Mouse (Mus musculus): ENCODE measurements around the gene Unc93a2. TPM values are rescaled to one million over a fixed set of nuclear protein-coding genes. Genes with fewer than 3 reads are reported as not detected.
A peak's percentile ranks its signal among the peaks of the same experiment; 100 is the strongest.
"Not testable (repeated sequence)": the region's sequence is repeated elsewhere in the genome, so short reads cannot be mapped to it uniquely, and the experiment has no call there.

The Unc93a2 gene
- total and polyA plus RNA-seq, 3 experiments, result 0.08 to 0.50 TPM; not detected in 1

DNA sequence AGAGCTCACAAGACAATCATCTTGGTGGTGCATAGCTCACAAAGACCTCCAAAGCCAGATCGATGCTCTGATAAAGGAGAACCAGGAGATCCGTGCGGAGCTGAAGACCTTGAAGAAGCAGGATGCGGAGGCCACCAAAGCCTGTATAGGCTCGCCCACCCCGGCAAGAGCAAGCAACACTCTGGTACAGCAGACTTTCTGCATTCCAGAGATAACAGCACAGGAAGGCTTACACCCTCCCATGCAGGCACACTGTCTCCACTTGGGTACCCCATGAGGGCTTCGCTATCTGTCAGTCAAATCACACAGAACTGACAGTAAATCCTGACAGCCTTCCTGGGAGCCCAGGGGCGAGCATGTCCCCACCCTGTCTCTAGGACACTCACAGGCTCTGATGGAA lies 58.8 kb downstream of the Unc93a2 start:
- H3K4me3 ChIP-seq (replicated peaks in 1 of 3; ENCODE audit: low read depth in 2 of 3, low read length in 2 of 3, poor library complexity in 1 of 3); H3K36me3 ChIP-seq (replicated peaks in 1 of 2; ENCODE audit: control insufficient read depth in 1 of 2, insufficient read depth in 1 of 2, low read length in 1 of 2); H3K27ac ChIP-seq (ENCODE audit: insufficient read depth, low read depth); H3K4me1 ChIP-seq (ENCODE audit: control insufficient read depth in 1 of 2, insufficient read depth in 2 of 2); H3K9me3 ChIP-seq (replicated peaks; ENCODE audit: low read length); in situ Hi-C loops (cut with MboI; ENCODE audit: low pct_ligation_motif_present, low pct_unique_long_range_greater_than_20kb, low sequenced_read_pairs); dilution Hi-C loops (cut with MboI; ENCODE audit: extremely low pct_ligation_motif_present, extremely low pct_unique_long_range_greater_than_20kb, low sequenced_read_pairs); H3K4me2 ChIP-seq (ENCODE audit: insufficient read depth, low read depth, poor library complexity, severe bottlenecking); DNase-seq (ENCODE audit: extremely low read depth); H3K27me3 ChIP-seq (replicated peaks); H3K9ac ChIP-seq (ENCODE audit: insufficient read depth, low read depth); H3K79me2 ChIP-seq (replicated peaks; ENCODE audit: control insufficient read depth, extremely low read depth, insufficient read depth, poor library complexity, severe bottlenecking): not testable (repeated sequence)

DNA sequence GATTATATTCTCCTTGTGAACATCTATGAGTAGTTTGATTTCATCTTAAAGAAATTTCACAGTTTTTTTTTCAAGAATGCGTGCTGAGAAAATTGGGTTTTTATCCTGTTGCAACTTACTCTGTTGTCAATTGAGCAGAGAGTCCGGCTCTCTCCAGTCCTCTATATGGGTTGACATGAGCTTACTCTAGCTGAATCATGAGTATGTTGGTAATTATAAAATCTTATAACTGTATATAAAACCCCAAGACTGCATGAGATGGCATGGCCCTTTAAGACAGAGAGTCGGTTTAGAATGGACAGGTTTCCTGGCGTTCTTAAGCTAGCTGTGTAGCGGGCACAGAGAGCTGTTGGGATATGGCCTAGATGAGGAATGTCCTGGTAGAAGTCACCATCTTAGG lies 60.9 kb downstream of the Unc93a2 start, which contains the start of gene Tcp10a:
Tcp10a (plus strand) TSS at position 301 of the 400 bp plus-strand sequence.
- H3K4me2 ChIP-seq (ENCODE audit: insufficient read depth, low read depth, poor library complexity, severe bottlenecking); H3K4me3 ChIP-seq (replicated peaks in 1 of 3; ENCODE audit: low read depth in 2 of 3, low read length in 2 of 3, poor library complexity in 1 of 3); H3K9ac ChIP-seq (ENCODE audit: insufficient read depth, low read depth); H3K79me2 ChIP-seq (replicated peaks; ENCODE audit: control insufficient read depth, extremely low read depth, insufficient read depth, poor library complexity, severe bottlenecking); DNase-seq (ENCODE audit: extremely low read depth); dilution Hi-C loops (cut with MboI; ENCODE audit: extremely low pct_ligation_motif_present, extremely low pct_unique_long_range_greater_than_20kb, low sequenced_read_pairs); H3K36me3 ChIP-seq (replicated peaks in 1 of 2; ENCODE audit: control insufficient read depth in 1 of 2, insufficient read depth in 1 of 2, low read length in 1 of 2); H3K9me3 ChIP-seq (replicated peaks; ENCODE audit: low read length); in situ Hi-C loops (cut with MboI; ENCODE audit: low pct_ligation_motif_present, low pct_unique_long_range_greater_than_20kb, low sequenced_read_pairs); H3K27me3 ChIP-seq (replicated peaks); H3K27ac ChIP-seq (ENCODE audit: insufficient read depth, low read depth): not testable (repeated sequence)
- peaks cover 2 to 14% of the 10 kb centered on the region in 2 experiments; a peak in 3 of 4 replicates for H3K4me1 ChIP-seq (ENCODE audit: control insufficient read depth in 1 of 2, insufficient read depth in 2 of 2)

DNA sequence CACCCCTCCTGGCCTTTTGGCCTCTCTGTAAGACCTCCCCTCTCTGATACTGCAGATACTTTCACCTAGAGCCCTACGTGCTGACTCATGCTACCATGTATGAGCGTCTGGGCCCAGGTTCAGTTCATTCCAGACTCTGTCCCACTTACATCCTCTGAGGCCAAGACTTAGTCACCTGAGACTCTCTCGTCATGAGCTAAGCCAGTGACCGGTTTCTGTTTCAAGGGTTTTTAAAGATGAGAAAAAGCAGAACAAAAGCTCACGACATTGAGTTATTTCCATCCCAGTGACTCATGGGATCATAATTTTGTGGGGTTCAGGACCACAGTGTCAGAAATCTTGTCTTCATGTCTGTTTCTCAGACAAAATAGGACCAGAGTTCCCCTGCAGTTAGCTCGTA lies 65.5 kb downstream of the Unc93a2 start:
- not testable (repeated sequence) for H3K79me2 ChIP-seq (replicated peaks; ENCODE audit: control insufficient read depth, extremely low read depth, insufficient read depth, poor library complexity, severe bottlenecking)

DNA sequence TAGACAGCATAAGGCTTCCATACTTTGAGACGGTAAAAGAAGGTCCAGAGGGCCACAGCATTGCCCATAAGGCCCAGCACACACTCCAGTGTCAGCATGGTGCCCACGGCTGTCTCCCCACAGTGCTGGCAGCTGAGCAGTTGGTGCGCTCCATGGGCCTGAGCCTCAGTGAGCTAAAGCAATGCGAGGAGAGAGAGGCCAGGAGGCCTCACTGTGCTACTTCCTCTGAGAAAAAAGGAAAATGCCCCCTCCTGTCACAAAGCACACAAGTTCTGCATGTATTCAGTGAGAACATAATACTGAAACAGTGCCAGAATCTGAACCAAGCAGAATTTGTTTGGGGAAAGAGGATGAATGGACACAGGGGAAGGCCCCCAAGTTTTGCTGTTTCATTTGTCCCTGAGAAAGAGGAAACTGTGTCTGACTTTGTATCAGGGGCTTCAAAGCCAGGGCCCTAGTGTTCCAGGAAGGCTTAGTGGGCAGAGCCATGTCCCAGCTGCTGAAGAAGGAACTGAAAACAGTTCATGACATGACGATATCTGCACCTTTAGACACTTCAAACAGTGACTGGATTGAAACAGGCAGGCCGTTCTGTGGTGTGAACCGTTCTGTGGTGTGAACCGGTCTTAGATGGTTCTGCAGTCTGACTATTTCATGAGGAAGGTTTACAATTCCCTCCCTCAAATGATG lies 69.4 kb downstream of the Unc93a2 start:
- H3K36me3 ChIP-seq (replicated peaks in 1 of 2; ENCODE audit: control insufficient read depth in 1 of 2, insufficient read depth in 1 of 2, low read length in 1 of 2); H3K79me2 ChIP-seq (replicated peaks; ENCODE audit: control insufficient read depth, extremely low read depth, insufficient read depth, poor library complexity, severe bottlenecking); H3K27me3 ChIP-seq (replicated peaks); dilution Hi-C loops (cut with MboI; ENCODE audit: extremely low pct_ligation_motif_present, extremely low pct_unique_long_range_greater_than_20kb, low sequenced_read_pairs); in situ Hi-C loops (cut with MboI; ENCODE audit: low pct_ligation_motif_present, low pct_unique_long_range_greater_than_20kb, low sequenced_read_pairs); H3K9me3 ChIP-seq (replicated peaks; ENCODE audit: low read length); H3K9ac ChIP-seq (ENCODE audit: insufficient read depth, low read depth): not testable (repeated sequence)
- peak; percentile 63 for DNase-seq (ENCODE audit: extremely low read depth)
- 0 out of 2 replicates have a peak, but pooled peaks have one; percentile 31 for TF ChIP-seq TBP (conservative IDR thresholded peaks at IDR 0.05; ENCODE audit: low read depth, low read length)
- TF ChIP-seq ETS1 (conservative IDR thresholded peaks at IDR 0.05; ENCODE audit: low read depth, low read length), result peak; percentile 24; the same call in 1 of the 2 replicates
- Histone ChIP-seq H3K4me1 (ENCODE audit: control insufficient read depth in 1 of 2, insufficient read depth in 2 of 2) (peaks cover 6 to 18% of the 10 kb centered on the region in 2 experiments), H3K27ac (ENCODE audit: insufficient read depth, low read depth) (peak overlapping the region; percentile 93), H3K4me3 (replicated peaks in 1 of 3; ENCODE audit: low read depth in 2 of 3, low read length in 2 of 3, poor library complexity in 1 of 3) (peak overlapping the region in 1 of 3 experiments; percentile 11), H3K4me2 (ENCODE audit: insufficient read depth, low read depth, poor library complexity, severe bottlenecking) (0 out of 2 replicates have a peak overlapping the region, but pooled peaks have one; percentile 3)

More for the DNA sequence above, 65.5 kb downstream of the Unc93a2 start:
- H3K36me3 ChIP-seq (replicated peaks in 1 of 2; ENCODE audit: control insufficient read depth in 1 of 2, insufficient read depth in 1 of 2, low read length in 1 of 2); dilution Hi-C loops (cut with MboI; ENCODE audit: extremely low pct_ligation_motif_present, extremely low pct_unique_long_range_greater_than_20kb, low sequenced_read_pairs); in situ Hi-C loops (cut with MboI; ENCODE audit: low pct_ligation_motif_present, low pct_unique_long_range_greater_than_20kb, low sequenced_read_pairs); H3K9me3 ChIP-seq (replicated peaks; ENCODE audit: low read length); H3K9ac ChIP-seq (ENCODE audit: insufficient read depth, low read depth); H3K27me3 ChIP-seq (replicated peaks); H3K4me3 ChIP-seq (replicated peaks in 1 of 3; ENCODE audit: low read depth in 2 of 3, low read length in 2 of 3, poor library complexity in 1 of 3): not testable (repeated sequence)
- Histone ChIP-seq H3K4me1 (ENCODE audit: control insufficient read depth in 1 of 2, insufficient read depth in 2 of 2) (peaks cover 9 to 22% of the 10 kb centered on the region in 2 experiments), H3K4me2 (ENCODE audit: insufficient read depth, low read depth, poor library complexity, severe bottlenecking) (peak overlapping the region; percentile 82), H3K27ac (ENCODE audit: insufficient read depth, low read depth) (peak overlapping the region; percentile 36; the same call in 1 of the 2 replicates)
- DNase-seq (ENCODE audit: extremely low read depth), result peak; percentile 72
- TF ChIP-seq BHLHE40 (IDR thresholded peaks at IDR 0.05; ENCODE audit: low read depth, low read length) (peak; percentile 92), TCF12 (IDR thresholded peaks at IDR 0.05; ENCODE audit: low read depth, low read length) (peak; percentile 57; the same call in 1 of the 2 replicates), JUN (IDR thresholded peaks at IDR 0.05; ENCODE audit: insufficient read depth, low read depth, low read length) (peak; percentile 78), ETS1 (conservative IDR thresholded peaks at IDR 0.05; ENCODE audit: low read depth, low read length) (peak; percentile 85), MEF2A (IDR thresholded peaks at IDR 0.05; ENCODE audit: borderline replicate concordance, low read depth, low read length) (peak; percentile 80), MAFK (IDR thresholded peaks at IDR 0.05; ENCODE audit: insufficient replicate concordance, low read length) (peak; percentile 50; the same call in 1 of the 2 replicates), IRF4 (IDR thresholded peaks at IDR 0.05; ENCODE audit: low read depth, low read length) (peak; percentile 68), EP300 (IDR thresholded peaks at IDR 0.05; ENCODE audit: low read length) (peak; percentile 70)

All from CH12.LX (cell line).